Mouse (Mus musculus) E14TG2a.4 (cell line): ENCODE measurements around the gene Plxna2.

ENCODE experiments used
- CTCF ChIP-seq: conservative IDR thresholded peaks from 2 replicates; pipeline ENCODE4 v1.5.1; 2014; ENCODE audit warnings: low read length
- NANOG ChIP-seq: IDR thresholded peaks from 2 replicates; pipeline ENCODE4 v1.6.1; 2014; ENCODE audit warnings: borderline replicate concordance, low read length, mixed read lengths

GRCm38 (mm10) chr1:194835238-194835637, 217.2 kb downstream of the Plxna2 start:
- TF ChIP-seq CTCF (no peak), NANOG (no peak)
